7 mouse cellular contexts compared by ENCODE assay signal in the genomic region with DNA sequence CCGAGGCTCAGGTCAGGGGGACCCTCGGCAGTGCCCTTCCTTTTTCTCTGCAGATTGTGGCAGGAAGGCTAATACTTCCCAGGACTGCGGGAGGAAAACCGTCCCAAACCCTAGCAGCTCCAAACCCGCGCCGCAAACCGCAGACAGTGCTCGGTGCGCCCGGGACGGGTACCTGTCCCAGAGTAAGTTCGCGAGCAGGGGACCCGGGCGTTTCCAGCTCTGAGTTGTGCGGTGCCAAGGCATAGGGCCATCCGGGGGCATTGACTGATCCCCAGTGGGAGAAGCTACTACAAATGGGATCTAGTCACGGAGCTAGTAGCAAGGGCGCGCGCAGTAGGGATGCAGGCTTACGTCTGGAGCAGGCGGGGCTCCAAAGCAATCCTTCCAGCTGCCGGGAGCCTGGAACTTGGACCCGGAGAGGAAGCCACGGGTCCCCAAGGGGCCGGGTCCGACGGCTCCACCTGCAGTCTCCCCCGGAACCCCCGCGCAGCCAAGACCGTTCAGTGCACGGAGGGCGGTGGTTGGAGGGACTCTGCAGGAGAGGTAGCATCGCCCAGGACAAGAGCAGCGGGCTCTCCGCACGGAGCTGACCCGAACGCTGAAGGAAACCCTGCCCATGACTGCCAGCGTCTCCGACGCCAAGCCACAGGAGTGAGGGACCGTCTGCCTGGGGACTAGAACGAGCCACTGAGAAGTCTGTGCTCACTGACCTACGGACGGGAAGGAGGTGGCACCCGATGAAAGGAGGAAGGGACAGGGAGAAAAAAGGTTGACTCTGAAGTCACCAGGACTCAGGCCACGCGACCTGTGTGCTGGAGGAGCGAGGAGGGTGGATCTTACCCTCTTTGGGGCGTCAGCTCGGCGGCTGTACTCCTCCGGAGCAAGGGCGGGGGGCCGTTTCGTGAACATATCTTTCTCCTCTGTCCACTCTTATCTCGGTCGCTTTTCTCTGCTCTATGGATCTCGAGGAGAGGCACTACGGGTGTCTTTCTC. TPM values are rescaled to one million over a fixed set of nuclear protein-coding genes. Genes with fewer than 3 reads are reported as not detected.
DNase-seq lines count a peak whose midpoint lies in the region; ATAC-seq lines count a peak whose summit lies in the region.

A gene (minus strand): TSS at position 943 of the 993 bp plus-strand sequence.

- no peaks in the 10 kb centered on the region for H3K9me3 ChIP-seq in heart, embryonic 12.5 days (replicated peaks)
- H3K9me3 ChIP-seq in limb, embryonic 11.5 days (ENCODE audit: control insufficient read depth, low read length): no peaks in the 10 kb centered on the region
- no peaks in the 10 kb centered on the region for H3K9me3 ChIP-seq in neural tube, embryonic 12.5 days

- no peak within 1 kb of the TSS for H3K27ac ChIP-seq in brown adipose tissue, adult 24 weeks (replicated peaks; ENCODE audit: low read depth, low read length)
- H3K27ac ChIP-seq in heart, embryonic 12.5 days (ENCODE audit: poor library complexity, severe bottlenecking): no peak within 1 kb of the TSS
- H3K27ac ChIP-seq in limb, embryonic 11.5 days (replicated peaks; ENCODE audit: low read depth, low read length): no peak within 1 kb of the TSS
- H3K27ac ChIP-seq in neural tube, embryonic 12.5 days: no peak within 1 kb of the TSS

- H3K27me3 ChIP-seq in heart, embryonic 12.5 days (replicated peaks): no peaks in the 10 kb centered on the region
- peaks cover 27% of the 10 kb centered on the region for H3K27me3 ChIP-seq in limb, embryonic 11.5 days (ENCODE audit: control insufficient read depth, insufficient read depth, low read length)
- H3K27me3 ChIP-seq in neural tube, embryonic 12.5 days (replicated peaks): peaks cover 32% of the 10 kb centered on the region

- peak; percentile 60 for ATAC-seq in heart, embryonic 12.5 days (ENCODE audit: insufficient number of reproducible peaks, low FRiP score)
- ATAC-seq in limb, embryonic 11.5 days (ENCODE audit: insufficient number of reproducible peaks, low FRiP score, low TSS enrichment, low read depth): no peak
- ATAC-seq in neural tube, embryonic 12.5 days (ENCODE audit: low FRiP score, low read depth): peak; percentile 56

- H3K4me3 ChIP-seq in brown adipose tissue, adult 24 weeks (ENCODE audit: insufficient read depth, low read depth, low read length): 0 out of 2 replicates have a peak within 1 kb of the TSS, but pooled peaks have one; percentile 4
- H3K4me3 ChIP-seq in heart, embryonic 12.5 days: peak within 1 kb of the TSS; percentile 61
- peak within 1 kb of the TSS; percentile 36 for H3K4me3 ChIP-seq in limb, embryonic 11.5 days (ENCODE audit: low read depth, low read length)
- H3K4me3 ChIP-seq in neural tube, embryonic 12.5 days: peak within 1 kb of the TSS; percentile 35

- H3K9ac ChIP-seq in heart, embryonic 12.5 days: peak within 1 kb of the TSS; percentile 69
- H3K9ac ChIP-seq in limb, embryonic 11.5 days (ENCODE audit: low read length): 0 out of 2 replicates have a peak within 1 kb of the TSS, but pooled peaks have one; percentile 27
- H3K9ac ChIP-seq in neural tube, embryonic 12.5 days: no peak within 1 kb of the TSS; the same call in 1 of the 2 replicates

- H3K36me3 ChIP-seq in heart, embryonic 12.5 days: 0 out of 2 replicates have a peak, but pooled peaks cover 5% of the 10 kb centered on the region
- H3K36me3 ChIP-seq in limb, embryonic 11.5 days (ENCODE audit: control insufficient read depth, insufficient read depth, low read length): 0 out of 2 replicates have a peak, but pooled peaks cover 2% of the 10 kb centered on the region
- no peaks in the 10 kb centered on the region for H3K36me3 ChIP-seq in neural tube, embryonic 12.5 days

- H3K4me1 ChIP-seq in brown adipose tissue, adult 24 weeks (ENCODE audit: control insufficient read depth, insufficient read depth, insufficient read length, low read length): no peaks in the 10 kb centered on the region
- H3K4me1 ChIP-seq in heart, embryonic 12.5 days (replicated peaks): peaks cover 33% of the 10 kb centered on the region
- peaks cover 8% of the 10 kb centered on the region; the same call in 1 of the 2 replicates for H3K4me1 ChIP-seq in limb, embryonic 11.5 days (ENCODE audit: control insufficient read depth, insufficient read depth, low read length)
- peaks cover 10% of the 10 kb centered on the region for H3K4me1 ChIP-seq in neural tube, embryonic 12.5 days

- under 1% methylated on average over 64 of the region's 64 CpGs for WGBS in heart, embryonic 12.5 days
- WGBS in limb, embryonic 11.5 days: under 1% methylated on average over 64 of the region's 64 CpGs
- WGBS in neural tube, embryonic 12.5 days: 1% methylated on average over 64 of the region's 64 CpGs

- H3K4me2 ChIP-seq in heart, embryonic 12.5 days: peak within 1 kb of the TSS; percentile 87
- peak within 1 kb of the TSS; percentile 69 for H3K4me2 ChIP-seq in limb, embryonic 11.5 days (ENCODE audit: low read depth, severe bottlenecking)
- peak within 1 kb of the TSS; percentile 64 for H3K4me2 ChIP-seq in neural tube, embryonic 12.5 days (replicated peaks)

- intact Hi-C loops in left cerebral cortex, postnatal 36 days (cut with DNase I): loop anchor here (2.0 kb wide), 1 partner anchor 153 kb away; no protein-coding TSS in a partner anchor

- peak; percentile 12 for DNase-seq in Muller cell, postnatal 12 days (ENCODE audit: inconsistent ontology term)
- peak; percentile 61 for DNase-seq in limb, embryonic 11.5 days (ENCODE audit: low spot score)
- no peak for DNase-seq in left cerebral cortex, postnatal 36 days (ENCODE audit: low spot score in 2 of 2)
- no peak for DNase-seq in spleen, adult 18-20 months

RNA-seq across cellular contexts. Expression of the gene that starts here (rescaled TPM):
- polyA plus RNA-seq in brown adipose tissue, adult 24 weeks (2012; ENCODE audit: insufficient read depth, insufficient read length, missing spikeins): not detected in 2 replicates
- 26.2 and 28.9 TPM in 2 replicates for polyA plus RNA-seq in heart, embryonic 12.5 days (2016; fragmentation: Nextera tagmentation; extraction: Ambion mirVana)
- polyA plus RNA-seq in limb, embryonic 11.5 days (2014; fragmentation: Nextera tagmentation; extraction: Ambion mirVana): 0.75 and 1.4 TPM in 2 replicates
- 3.2 and 3.7 TPM in 2 replicates for polyA plus RNA-seq in neural tube, embryonic 12.5 days (2016; fragmentation: Nextera tagmentation; extraction: Ambion mirVana)
- under 1 TPM; 0.32 to 0.34 TPM for total RNA-seq in left cerebral cortex, postnatal 36 days (2021)

Comparison
In these comparisons a context has a peak if more than half of its experiments do, and no peak if none do; other contexts are left out.
1. DNase-seq: peak in Muller cell, postnatal 12 days (single experiment) and limb, embryonic 11.5 days (single experiment); none in left cerebral cortex, postnatal 36 days (0 of 2) and spleen, adult 18-20 months (0 of 2).
2. H3K4me3 ChIP-seq: peak in every context shown above with its lines; median percentile 61 in heart, embryonic 12.5 days; 36 in limb, embryonic 11.5 days; 35 in neural tube, embryonic 12.5 days; 4 in brown adipose tissue, adult 24 weeks.
3. Peak in every context shown above with its lines, with median percentiles within 50 percentile points of each other: H3K4me2 ChIP-seq.